Mouse (Mus musculus): ENCODE data around the gene Entpd5. TPM values are rescaled to one million over a fixed set of nuclear protein-coding genes. Genes with fewer than 3 reads are reported as not detected.

The Entpd5 gene
- polyA plus RNA-seq, 1 experiment = 11.5 TPM

DNA sequence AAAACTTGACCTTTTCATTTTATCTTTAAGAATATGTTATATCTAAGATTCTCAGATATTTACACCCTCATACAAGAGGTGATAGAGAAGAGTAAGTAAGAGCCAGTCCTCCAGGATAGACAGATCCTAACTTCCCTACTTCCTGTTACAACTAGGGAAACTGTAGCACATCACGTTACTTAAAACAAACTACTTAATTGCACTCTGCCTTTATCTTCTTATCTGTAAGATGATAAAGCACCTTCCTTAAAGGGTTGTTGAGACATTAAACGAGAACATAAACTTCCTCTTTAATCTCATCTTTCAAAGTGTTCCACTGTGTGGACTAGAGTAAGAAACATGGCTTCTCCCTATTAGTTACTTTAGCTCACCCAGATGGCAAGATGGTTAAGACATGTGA lies 29.9 kb upstream of the Entpd5 start:
- DNase-seq = no peak
- Histone ChIP-seq H3K4me1 (ENCODE audit: control insufficient read depth, insufficient read depth, low read length) (no peaks in the 10 kb centered on the region), H3K4me3 (replicated peaks; ENCODE audit: extremely low read depth, low read depth, low read length) (no peak overlapping the region)
- 43% methylated on average over 2 of the region's 2 CpGs for WGBS
- no peak for TF ChIP-seq CTCF (IDR thresholded peaks at IDR 0.05; ENCODE audit: insufficient read depth, low read length)
- TF ChIP-seq POLR2A (IDR thresholded peaks at IDR 0.05; ENCODE audit: borderline replicate concordance, extremely low read depth, low read depth, low read length) = no peak

DNA sequence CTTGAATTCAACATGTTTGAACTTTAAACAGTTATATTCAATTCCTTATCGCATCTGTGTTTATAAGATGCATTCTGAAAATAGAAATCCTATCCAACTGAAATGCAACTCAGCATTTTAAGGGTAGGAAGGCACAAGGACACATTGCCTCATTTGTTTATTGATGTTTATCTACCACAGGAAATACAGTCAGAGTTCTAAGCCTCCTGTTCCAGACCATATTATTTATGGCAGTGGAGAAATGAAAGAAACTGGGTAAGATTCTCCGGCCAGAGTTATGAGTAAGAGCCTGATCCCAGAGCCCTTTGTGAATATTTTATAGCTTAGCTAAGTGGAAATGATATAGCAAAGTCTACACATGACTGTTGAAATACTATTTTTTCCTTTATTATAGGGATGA lies 21.0 kb upstream of the Entpd5 start:
- 52% methylated on average over 2 of the region's 2 CpGs for WGBS
- H3K4me1 ChIP-seq (ENCODE audit: control insufficient read depth, insufficient read depth, low read length) = no peaks in the 10 kb centered on the region
- no peak for DNase-seq
- no peak for TF ChIP-seq CTCF (IDR thresholded peaks at IDR 0.05; ENCODE audit: insufficient read depth, low read length)
- TF ChIP-seq POLR2A (IDR thresholded peaks at IDR 0.05; ENCODE audit: borderline replicate concordance, extremely low read depth, low read depth, low read length) = no peak
- no peak overlapping the region for H3K4me3 ChIP-seq (replicated peaks; ENCODE audit: extremely low read depth, low read depth, low read length)

DNA sequence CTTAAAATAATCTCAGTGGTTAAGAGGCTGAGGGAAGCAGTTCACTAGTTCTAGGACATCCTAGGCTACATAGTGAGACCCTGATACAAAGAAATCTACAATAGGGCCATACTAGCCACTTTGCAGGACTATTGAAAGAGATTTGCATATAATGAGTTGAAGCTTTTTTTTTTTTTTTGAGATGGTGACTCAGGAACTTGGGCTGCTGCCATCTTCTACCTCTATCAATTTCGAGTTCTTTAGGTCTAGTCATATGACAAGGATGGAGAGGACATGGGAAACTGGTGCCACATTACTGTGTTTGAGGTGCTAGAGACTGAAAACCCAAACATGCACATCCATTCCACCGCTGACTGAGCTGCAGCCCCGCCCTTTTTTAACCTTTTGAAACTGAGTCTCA lies 15.2 kb upstream of the Entpd5 start:
- TF ChIP-seq CTCF (IDR thresholded peaks at IDR 0.05; ENCODE audit: insufficient read depth, low read length) (no peak), POLR2A (IDR thresholded peaks at IDR 0.05; ENCODE audit: borderline replicate concordance, extremely low read depth, low read depth, low read length) (no peak)
- H3K4me1 ChIP-seq (ENCODE audit: control insufficient read depth, insufficient read depth, low read length) = no peaks in the 10 kb centered on the region
- 55% methylated on average over 3 of the region's 3 CpGs for WGBS
- no peak overlapping the region for H3K4me3 ChIP-seq (replicated peaks; ENCODE audit: extremely low read depth, low read depth, low read length)
- DNase-seq = no peak

DNA sequence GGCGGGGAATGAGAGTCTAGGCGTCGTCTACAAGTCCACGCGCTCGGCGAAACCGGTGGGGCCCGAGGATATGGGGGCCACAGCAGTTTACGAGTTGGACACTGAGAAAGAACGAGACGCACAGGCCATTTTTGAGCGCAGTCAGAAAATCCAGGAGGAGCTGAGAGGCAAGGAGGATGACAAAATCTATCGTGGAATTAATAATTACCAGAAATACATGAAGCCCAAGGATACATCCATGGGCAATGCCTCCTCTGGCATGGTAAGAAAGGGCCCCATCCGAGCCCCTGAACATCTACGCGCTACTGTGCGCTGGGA lies 8.7 kb upstream of the Entpd5 start:
- no peaks in the 10 kb centered on the region for H3K4me1 ChIP-seq (ENCODE audit: control insufficient read depth, insufficient read depth, low read length)
- DNase-seq = no peak
- 33% methylated on average over 18 of the region's 18 CpGs for WGBS
- no peak for TF ChIP-seq POLR2A (IDR thresholded peaks at IDR 0.05; ENCODE audit: borderline replicate concordance, extremely low read depth, low read depth, low read length)
- no peak for TF ChIP-seq CTCF (IDR thresholded peaks at IDR 0.05; ENCODE audit: insufficient read depth, low read length)
- peak overlapping the region; percentile 66 for H3K4me3 ChIP-seq (replicated peaks; ENCODE audit: extremely low read depth, low read depth, low read length)

DNA sequence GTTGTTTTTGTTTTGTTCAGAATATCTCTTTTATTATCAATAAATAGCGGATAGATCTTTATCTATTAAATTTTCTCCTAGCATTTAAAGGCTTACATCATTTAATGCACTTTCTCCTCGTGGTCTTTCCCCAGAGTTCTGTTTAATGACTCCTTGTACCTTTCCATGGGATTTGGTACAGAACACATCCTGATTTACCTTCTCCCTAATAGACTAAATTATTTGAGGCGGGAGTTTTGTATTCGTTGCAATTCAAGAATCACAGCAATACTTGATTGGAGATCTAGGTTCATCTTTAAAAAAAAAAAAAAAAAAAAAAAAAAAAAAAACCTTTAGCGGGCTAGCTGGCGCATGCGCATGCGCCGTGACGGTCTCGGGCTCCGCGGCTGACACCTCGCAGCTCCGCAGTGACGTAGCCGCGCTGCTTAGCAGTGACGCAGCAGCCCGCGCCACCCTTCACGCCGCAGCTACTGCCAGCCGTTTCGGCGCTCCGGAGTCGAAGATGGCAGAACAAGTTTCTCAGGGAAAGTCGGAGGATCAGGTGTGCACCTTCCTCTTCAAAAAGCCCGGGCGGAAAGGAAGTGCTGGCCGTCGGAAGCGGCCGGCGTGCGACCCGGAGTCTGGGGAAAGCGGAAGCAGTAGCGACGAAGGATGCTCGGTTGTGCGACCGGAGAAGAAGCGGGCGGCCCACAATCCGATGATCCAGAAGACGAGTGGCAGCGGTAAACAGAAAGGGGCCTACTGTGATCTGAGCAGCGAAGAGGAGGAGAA lies 8.2 kb upstream of the Entpd5 start, which contains the start of gene Rnf113a2:
Rnf113a2 (plus strand) TSS at position 363 of the 771 bp plus-strand sequence.
- TF ChIP-seq CTCF (IDR thresholded peaks at IDR 0.05; ENCODE audit: insufficient read depth, low read length) (no peak), POLR2A (IDR thresholded peaks at IDR 0.05; ENCODE audit: borderline replicate concordance, extremely low read depth, low read depth, low read length) (peak; percentile 86; the same call in 1 of the 2 replicates)
- Histone ChIP-seq H3K4me1 (ENCODE audit: control insufficient read depth, insufficient read depth, low read length) (no peaks in the 10 kb centered on the region), H3K4me3 (replicated peaks; ENCODE audit: extremely low read depth, low read depth, low read length) (peak within 1 kb of the TSS; percentile 66)
- peak; percentile 84 for DNase-seq
- WGBS = 3% methylated on average over 50 of the region's 50 CpGs

DNA sequence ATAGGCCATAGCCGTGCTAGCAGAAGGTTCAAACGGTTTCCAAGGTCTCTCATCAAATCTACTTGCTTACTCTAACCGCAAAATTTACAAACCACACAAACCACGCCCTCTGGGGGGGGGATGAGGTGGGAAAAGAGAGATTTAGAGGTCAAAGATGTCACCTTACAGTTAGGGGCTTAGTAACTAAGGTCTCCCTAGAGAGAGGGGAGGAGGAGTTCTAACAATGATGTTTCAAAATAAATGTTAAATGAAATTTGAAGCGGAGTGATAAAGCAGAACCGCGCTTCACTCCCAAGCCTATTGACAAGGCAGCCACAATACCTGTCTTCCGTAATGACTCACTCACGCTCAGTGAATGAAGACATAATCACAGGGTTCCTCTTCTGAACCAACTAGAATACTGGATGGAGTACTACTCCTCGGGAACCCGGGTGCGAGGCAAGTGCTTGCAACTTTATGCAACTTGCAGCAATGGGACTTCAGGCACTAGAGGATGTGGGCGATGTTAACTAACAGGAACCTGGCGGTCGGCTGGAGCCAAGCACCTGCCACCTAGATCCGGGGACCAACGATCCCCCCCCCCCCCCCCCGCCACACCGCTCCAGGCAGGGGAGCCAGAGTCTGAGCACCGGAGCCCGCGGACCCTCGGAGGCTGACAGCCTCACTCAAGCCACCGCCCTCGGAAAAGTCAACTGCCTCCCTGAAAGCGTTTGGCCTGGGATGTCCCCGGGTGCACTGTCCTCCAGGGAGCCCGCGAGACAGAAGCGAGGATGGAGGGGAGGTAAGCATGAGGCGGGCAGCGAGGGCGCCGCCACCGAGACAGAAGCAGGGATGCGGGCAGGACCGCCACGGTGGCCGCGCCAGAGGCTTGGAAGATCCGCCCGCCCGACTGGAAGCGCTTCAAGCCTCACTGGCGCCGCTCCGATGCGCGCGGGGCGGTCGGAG lies 683 bp downstream of the Entpd5 start:
- 1% methylated on average over 48 of the region's 52 CpGs for WGBS
- peak overlapping the region; percentile 74 for H3K4me3 ChIP-seq (replicated peaks; ENCODE audit: extremely low read depth, low read depth, low read length)
- H3K4me1 ChIP-seq (ENCODE audit: control insufficient read depth, insufficient read depth, low read length) = peaks cover 5% of the 10 kb centered on the region
- TF ChIP-seq CTCF (IDR thresholded peaks at IDR 0.05; ENCODE audit: insufficient read depth, low read length) = no peak
- no peak for TF ChIP-seq POLR2A (IDR thresholded peaks at IDR 0.05; ENCODE audit: borderline replicate concordance, extremely low read depth, low read depth, low read length)
- peak; percentile 33 for DNase-seq

DNA sequence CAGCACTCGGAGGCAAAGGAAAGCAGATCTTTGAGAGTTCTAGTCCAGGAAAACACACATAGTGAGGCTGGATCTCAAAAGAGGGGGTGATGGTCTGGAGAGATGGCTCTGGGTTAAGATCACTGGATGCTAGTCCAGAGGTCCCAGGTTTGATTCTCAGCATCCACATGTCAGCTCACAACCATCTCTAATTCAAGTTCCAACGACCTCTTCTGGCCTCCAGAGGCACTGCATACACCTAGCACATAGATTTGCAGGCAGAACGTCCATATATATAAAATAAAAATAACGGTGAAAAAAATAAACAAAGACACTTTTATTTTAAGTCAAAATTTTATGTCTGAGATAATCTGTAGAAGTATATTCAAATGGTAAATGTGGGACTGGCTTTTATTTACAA lies 1.6 kb downstream of the Entpd5 start:
- Histone ChIP-seq H3K4me3 (replicated peaks; ENCODE audit: extremely low read depth, low read depth, low read length) (no peak overlapping the region), H3K4me1 (ENCODE audit: control insufficient read depth, insufficient read depth, low read length) (peaks cover 5% of the 10 kb centered on the region)
- DNase-seq = no peak
- no peak for TF ChIP-seq POLR2A (IDR thresholded peaks at IDR 0.05; ENCODE audit: borderline replicate concordance, extremely low read depth, low read depth, low read length)
- no peak for TF ChIP-seq CTCF (IDR thresholded peaks at IDR 0.05; ENCODE audit: insufficient read depth, low read length)
- 63% methylated on average over 4 of the region's 4 CpGs for WGBS

DNA sequence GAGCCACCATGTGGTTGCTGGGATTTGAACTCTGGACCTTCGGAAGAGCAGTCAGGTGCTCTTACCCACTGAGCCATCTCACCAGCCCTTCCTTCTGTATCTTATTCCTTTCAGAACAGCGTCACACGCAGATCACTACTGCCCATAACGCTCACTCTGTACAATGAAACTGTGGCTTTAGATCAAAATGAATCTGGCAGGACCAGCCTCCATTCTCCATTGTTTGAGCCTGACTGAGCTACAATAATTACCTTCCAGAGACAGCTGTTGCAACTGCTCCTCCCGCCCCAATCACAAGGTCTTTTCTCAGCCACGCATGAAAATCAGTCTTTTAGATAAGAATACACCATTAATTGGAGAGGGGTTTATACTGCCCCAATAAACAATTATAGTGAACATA lies 4.3 kb downstream of the Entpd5 start:
- DNase-seq = no peak
- H3K4me3 ChIP-seq (replicated peaks; ENCODE audit: extremely low read depth, low read depth, low read length) = no peak overlapping the region
- peaks cover 5% of the 10 kb centered on the region for H3K4me1 ChIP-seq (ENCODE audit: control insufficient read depth, insufficient read depth, low read length)
- TF ChIP-seq POLR2A (IDR thresholded peaks at IDR 0.05; ENCODE audit: borderline replicate concordance, extremely low read depth, low read depth, low read length) (no peak), CTCF (IDR thresholded peaks at IDR 0.05; ENCODE audit: insufficient read depth, low read length) (no peak)
- 91% methylated on average over 6 of the region's 6 CpGs for WGBS

DNA sequence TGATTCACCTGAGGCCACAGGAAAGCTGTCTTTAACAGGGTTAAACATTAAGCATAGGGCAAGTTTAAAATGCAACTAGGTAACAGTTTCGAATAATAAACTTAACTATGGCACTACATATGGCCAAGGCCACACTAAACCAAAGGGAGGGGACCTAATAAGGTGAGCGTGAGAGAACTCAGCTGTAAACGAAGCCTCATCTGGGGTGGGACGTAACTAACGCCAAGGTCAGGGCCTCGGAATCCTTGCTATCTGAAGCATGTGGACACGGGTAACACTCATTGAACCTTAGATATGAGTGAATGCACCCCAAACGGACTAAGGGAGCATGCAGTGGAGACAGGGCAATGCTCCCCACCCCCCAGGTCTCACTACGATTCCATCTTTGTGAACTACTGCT lies 5.9 kb downstream of the Entpd5 start:
- no peak overlapping the region for H3K4me3 ChIP-seq (replicated peaks; ENCODE audit: extremely low read depth, low read depth, low read length)
- no peak for TF ChIP-seq CTCF (IDR thresholded peaks at IDR 0.05; ENCODE audit: insufficient read depth, low read length)
- no peak for TF ChIP-seq POLR2A (IDR thresholded peaks at IDR 0.05; ENCODE audit: borderline replicate concordance, extremely low read depth, low read depth, low read length)
- DNase-seq = no peak
- H3K4me1 ChIP-seq (ENCODE audit: control insufficient read depth, insufficient read depth, low read length) = peaks cover 2% of the 10 kb centered on the region
- WGBS = 73% methylated on average over 9 of the region's 9 CpGs
